Mouse (Mus musculus) heart, adult 11 months (tissue): ENCODE measurements around the gene Gm49366.
"Not testable (repeated sequence)": the region's sequence is repeated elsewhere in the genome, so short reads cannot be mapped to it uniquely, and the experiment has no call there.

Source experiments
- DNase-seq: peaks from one replicate; pipeline ENCODE4 v3.0.0; 2022

Gene Gm49366

GRCm38 (mm10) chr12:84094666-84095065 is 55.9 kb downstream of the Gm49366 start:
- DNase-seq: not testable (repeated sequence)

GRCm38 (mm10) chr12:84099605-84100004 is 60.9 kb downstream of the Gm49366 start:
- peak; percentile 28 for DNase-seq

- DNase-seq: peak; percentile 62
Observed at GRCm38 (mm10) chr12:84100071-84100470, 61.3 kb downstream of the Gm49366 start.

- DNase-seq: peak; percentile 92
Observed at GRCm38 (mm10) chr12:84100604-84101492, 62.1 kb downstream of the Gm49366 start, which contains the start of gene Acot6. Gene Acot6, plus strand, starts transcription at chr12:84100654.

GRCm38 (mm10) chr12:84101493-84101845 is 62.7 kb downstream of the Gm49366 start:
- no peak for DNase-seq

- peak; percentile 75 for DNase-seq
Observed at GRCm38 (mm10) chr12:84107012-84107411, 68.3 kb downstream of the Gm49366 start.

- peak; percentile 31 for DNase-seq
Observed at GRCm38 (mm10) chr12:84107692-84108091, 69.0 kb downstream of the Gm49366 start.
